Mouse (Mus musculus) liver, postnatal 0 days (tissue): ENCODE results near the gene Snx21.

ENCODE experiments used
- CTCF ChIP-seq: sonication (generic); IDR thresholded peaks from 2 replicates; pipeline ENCODE4 v1.5.1; 2016; ENCODE audit warnings: antibody characterized with exemption, low read depth
- EP300 ChIP-seq: IDR thresholded peaks from 2 replicates; pipeline ENCODE4 v1.6.1; 2016; ENCODE audit warnings: antibody characterized with exemption, low read depth, mild to moderate bottlenecking

DNA sequence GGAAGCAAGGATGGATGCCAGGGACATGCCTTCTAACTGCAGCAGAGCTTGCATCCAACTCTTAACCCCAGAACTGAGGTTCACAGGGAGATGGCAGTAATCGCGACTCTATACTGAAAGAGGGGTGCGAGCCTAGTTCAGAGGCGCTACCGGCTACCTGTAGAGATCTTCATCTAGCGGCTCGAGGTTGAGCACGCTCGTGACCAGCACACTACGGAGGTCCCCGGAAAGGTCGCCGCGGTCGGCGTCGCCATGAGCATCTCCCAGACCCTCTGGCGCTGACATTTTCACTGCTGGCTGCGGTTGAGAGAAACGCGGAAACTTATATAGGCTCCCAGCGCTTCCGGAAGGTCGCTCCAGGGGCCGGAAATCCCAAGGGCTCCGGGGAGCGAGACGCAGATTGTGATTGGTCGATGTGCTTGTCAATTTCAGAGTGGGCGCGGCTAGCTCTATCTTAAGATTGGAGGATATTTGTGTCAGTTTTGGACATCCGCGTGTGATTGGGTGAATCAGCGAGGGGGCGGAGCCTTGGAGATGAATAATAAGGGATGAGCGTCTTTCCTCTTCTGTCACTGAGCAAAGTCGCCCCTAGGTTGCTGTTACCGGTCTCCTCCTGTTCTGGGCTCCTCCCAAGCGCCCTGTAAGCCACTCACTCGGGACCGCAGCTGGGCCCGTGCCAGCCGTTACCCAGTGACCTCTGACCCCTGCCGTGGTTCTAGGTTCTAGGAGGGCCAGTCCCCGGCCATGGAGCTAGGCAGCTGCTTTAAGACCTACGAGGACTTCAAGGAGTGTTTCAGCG, 19.1 kb downstream of the Snx21 start, which contains the start of the genes Acot8 and Zswim3:
- TF ChIP-seq CTCF = no peak
- peak; percentile 86 for TF ChIP-seq EP300
